Mouse (Mus musculus): ENCODE results near the gene Nfat5.
A peak's percentile ranks its signal among the peaks of the same experiment; 100 is the strongest.

The Nfat5 gene

DNA sequence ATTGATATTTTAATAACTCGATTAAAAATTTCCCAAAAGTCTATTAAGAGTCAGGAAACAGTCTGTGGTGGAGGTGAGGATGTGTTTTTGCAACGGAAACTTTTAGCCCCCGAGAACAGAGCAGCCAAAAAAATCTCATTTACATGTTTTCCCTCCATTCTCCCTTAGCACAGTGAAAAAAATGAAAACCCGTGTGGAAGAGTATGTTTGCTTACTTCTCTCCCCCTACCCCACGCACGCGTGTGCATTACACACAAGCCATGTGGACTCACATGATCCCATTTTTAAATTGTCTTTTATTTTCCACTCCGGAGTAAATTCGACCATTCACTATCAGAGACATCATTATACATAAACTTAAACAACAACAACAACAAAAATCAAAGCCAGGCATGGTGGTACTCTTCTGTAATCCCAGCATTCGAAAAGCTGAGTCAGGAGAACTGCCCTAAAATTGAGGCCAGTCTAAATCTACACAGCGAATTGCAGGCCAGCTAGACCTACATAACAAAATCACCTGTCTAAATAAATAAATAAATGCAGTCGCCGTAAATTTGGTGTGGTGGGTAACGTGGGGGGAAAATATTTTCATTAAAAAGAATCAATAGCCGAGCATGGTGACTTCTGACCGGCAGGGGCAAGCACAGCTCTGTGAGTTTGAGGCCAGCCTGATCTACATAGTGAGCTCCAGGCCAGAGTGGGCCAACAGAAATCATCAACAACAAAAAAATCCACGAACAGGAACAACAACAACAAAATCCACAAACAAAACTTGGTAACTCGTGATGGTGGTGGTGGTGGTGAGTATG is 947 bp upstream of the Nfat5 start:
- DNase-seq (ENCODE audit: low spot score in 2 of 2), result peak in 1 of 2 experiments; percentile 28

DNA sequence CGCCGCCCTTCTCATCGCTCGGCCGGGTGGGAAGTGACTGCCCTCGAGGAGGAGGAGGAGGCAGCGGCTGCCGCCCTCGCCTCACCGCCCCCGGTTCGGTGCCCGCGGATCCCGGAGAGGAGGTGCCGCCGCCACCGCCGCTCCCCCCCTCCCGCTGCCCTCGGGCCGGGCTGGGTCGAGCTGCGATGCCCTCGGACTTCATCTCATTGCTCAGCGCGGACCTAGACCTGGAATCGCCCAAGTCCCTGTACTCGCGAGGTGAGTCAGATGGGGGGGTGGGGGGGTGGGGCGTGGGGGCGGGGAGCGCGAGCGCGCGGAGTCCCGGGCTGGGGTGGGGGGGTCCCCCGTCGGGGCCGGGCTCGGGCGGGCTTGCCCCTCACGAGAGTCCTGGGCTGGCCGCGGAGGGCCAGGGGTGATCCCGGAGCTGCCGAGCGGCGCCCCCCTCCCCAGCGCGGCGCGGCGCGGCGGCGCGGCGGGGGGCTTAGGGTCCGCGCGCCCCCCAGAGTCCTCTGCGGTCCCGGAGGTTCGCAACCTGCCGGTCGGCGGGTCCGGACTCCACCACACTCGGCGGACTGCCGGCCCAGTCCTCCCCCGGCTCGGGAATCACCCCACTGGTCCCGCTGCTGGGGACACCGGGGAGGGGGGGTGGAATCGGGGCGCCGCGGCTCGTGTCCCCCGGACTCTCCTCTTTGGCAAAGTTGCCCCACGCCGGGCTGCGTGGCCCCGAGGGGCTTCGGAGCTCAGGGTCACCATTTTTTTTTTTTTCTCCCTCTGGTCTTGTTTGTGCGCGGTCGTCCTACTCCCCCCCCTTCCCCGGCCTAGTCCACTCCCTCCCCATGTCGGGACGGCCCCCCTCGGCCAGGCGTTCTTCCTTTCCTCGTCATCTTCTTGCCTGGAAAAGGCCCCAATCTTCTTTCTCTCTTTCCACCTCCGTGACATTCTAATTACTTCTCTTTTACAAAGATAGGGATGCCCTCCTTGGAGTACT is 665 bp downstream of the Nfat5 start:
- DNase-seq (ENCODE audit: low spot score in 2 of 2), result peak; percentile 42 to 77

DNA sequence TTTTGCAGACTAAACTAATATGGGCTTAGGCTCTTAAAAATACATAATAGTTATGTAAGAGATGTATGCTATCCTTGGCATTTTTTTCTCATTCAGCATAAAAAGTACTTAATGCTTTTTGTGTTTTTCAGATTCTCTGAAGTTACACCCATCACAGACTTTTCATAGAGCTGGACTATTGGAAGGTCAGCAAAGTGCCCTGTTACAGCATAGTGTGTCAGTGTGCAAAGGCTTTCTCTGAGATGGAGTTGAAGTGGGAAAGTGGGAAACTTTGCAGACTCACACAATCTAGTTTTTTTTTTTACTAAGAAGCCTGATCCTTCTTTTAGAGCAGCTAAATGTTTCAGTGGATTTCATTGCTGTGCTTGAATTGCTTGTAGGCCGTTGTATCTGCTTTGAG is 2.2 kb downstream of the Nfat5 start:
- no peak for DNase-seq (ENCODE audit: low spot score in 2 of 2)

DNA sequence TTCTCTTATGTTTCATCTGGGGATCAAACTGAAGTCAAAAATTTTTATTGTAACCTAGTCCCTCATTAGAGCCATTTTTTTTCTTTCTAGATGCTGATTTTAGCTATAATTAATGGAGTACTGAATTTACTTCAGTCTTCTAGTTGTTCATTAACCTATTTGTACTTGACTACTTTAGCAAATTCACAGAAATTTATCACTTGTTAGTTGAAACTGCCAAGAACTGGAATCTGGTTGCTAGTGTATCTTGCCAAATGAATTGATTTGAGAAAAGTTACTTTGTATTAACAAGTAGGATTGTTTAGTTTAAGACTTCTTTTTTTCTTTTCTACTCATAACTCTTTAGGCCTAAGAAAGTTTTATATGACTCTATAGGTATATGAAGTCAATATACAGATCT is 18.6 kb downstream of the Nfat5 start:
- DNase-seq (ENCODE audit: low spot score in 2 of 2), result no peak

DNA sequence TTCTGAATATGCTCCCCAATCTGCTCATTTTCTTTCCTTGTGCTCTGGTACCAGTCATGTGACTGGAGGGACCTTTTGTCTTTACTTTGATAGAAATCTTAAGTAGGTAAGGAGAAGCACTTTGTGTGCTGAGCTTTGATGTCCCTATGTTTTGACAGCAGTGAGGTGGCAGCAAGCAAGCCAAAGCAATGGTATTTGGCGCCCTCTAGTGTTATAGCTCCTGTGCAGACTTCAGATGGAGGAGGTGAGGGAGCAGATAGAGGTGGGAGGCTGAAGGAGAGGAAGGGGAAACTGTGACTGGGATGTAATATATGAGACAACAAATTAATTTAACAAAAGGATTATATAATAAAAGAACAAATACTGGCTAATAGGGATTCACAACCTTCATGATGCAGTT is 30.9 kb downstream of the Nfat5 start:
- DNase-seq (ENCODE audit: low spot score in 2 of 2), result peak; percentile 72 to 82

DNA sequence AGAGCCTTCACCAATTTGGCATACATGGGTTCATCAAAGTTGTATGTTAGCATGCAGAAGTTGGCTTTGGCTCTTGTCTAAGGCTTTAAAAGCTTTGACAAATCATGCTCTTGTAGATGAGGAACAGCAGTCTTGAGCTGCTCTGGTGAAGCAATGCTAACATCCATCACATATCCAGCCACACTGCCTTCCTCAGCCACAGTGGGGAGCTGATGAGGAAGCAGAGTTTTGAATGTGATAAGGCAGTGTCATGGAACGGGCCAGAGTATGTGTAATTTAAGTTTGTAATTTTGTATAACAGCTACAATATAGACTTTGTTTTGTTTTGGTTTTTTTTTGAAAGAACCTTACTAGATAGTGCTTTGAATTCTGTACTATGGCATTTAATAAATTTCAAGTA is 36.3 kb downstream of the Nfat5 start:
- DNase-seq (ENCODE audit: low spot score in 2 of 2), result no peak

DNA sequence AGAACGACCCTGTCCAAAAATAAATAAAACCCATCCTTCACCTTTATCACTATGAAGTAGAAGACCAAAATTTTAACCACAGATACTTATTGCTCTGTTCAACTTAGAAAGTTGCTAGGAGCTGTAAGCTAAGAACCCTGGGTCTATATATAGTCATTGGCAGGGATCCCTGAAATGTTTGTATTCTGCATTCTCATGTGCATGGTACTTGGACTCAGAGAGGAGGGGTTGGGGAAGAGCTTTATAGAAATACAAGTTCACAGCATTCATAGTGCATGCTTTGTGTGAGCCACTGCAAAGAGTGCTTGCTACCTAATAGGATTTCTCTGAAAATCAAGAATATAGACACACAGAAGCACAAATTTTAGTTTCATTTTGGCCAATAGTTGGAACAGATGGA is 43.2 kb downstream of the Nfat5 start:
- DNase-seq (ENCODE audit: low spot score in 2 of 2), result no peak

DNA sequence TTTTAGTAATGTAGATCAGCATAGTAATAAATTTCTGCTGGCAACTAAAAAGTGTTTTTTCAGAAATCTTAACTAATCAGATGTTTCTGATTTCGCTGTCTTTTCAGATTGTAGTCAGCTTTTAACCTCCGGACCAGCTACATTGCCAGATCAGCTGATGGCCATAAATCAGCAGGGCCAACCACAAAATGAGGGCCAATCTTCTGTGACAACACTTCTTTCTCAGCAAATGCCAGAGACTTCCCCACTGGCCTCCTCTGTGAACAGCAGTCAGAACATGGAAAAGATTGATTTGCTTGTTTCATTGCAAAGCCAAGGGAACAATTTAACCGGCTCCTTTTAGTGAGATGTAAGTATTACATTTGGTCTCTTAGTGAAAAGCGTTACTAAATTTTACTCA is 77.0 kb downstream of the Nfat5 start:
- no peak for DNase-seq (ENCODE audit: low spot score in 2 of 2)

DNA sequence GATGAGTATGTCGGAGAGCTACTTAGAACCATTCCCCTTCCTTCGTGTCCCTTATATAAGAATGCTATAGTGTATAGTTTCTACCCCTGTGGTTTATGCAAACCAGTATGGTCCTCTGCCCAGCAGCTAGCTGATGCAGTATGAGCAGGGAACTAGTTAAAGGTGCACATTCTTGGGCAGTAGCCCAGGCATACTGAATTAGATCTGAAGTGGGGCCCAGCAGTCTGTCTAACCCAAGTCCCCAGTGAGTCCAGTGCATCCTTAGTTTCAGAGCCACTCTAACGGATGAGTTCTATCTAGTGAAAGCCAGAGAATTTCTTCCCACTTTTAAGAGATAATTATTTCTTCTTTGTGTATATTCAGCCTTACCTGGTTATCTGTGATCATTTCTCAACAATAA is 84.1 kb downstream of the Nfat5 start:
- DNase-seq (ENCODE audit: low spot score in 2 of 2), result no peak

DNA sequence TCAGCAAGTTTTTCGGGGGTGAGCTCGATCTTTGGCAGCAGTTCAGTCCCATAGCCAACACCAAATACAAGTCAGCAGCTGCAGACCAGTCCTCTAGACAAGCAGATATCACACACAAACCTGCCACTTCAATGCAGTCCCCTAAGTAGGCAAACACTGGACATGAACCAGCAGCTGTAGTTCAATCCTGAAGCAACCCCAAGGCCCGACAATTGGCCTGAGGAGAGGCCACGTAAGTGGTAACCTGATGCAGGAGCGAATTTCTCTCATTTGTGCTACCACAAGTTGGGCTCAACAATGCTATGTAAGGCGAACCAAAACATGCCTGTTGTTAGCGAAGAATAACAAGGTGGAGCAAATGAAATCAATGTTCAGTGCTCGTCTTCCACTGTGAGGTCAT is 87.5 kb downstream of the Nfat5 start:
- DNase-seq (ENCODE audit: low spot score in 2 of 2), result no peak

DNA sequence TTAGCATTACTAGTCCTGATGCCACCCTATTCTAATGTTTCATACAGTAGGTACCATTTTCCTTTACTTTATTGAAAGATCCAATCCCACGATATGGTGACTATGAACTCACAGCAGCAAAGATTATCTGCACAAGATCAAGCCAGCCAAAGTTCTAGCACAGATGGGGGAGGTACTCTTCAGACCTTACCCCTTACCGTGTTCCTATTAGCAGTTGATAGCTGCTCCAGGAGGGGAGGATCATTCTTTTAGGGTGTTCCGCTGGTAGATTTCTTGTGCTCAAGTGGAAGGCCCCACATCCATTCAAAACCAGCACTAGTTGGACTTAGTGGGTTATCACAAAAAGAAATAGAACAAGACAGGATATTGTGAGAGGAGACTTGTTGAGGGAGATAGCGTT is 88.4 kb downstream of the Nfat5 start:
- no peak for DNase-seq (ENCODE audit: low spot score in 2 of 2)

DNA sequence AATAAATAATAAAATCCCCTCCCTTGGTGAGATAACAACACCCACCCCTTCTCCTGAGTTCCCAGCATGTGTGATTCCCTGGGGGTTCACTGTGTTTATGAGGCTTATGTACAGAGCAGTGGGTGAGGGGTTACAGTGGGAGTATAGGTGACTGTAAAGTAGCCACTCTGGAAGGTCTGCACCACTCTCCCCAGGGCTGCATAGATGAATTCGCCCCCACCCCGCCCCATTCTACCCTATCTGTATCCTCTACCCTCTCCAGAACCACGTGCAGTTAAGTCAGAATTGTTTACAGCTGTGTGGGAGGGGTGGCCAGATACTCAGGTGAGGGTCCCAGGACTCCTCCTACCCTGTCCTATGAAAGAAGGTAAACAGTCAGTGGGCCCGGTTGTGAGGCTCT is 89.6 kb downstream of the Nfat5 start:
- no peak for DNase-seq (ENCODE audit: low spot score in 2 of 2)

DNA sequence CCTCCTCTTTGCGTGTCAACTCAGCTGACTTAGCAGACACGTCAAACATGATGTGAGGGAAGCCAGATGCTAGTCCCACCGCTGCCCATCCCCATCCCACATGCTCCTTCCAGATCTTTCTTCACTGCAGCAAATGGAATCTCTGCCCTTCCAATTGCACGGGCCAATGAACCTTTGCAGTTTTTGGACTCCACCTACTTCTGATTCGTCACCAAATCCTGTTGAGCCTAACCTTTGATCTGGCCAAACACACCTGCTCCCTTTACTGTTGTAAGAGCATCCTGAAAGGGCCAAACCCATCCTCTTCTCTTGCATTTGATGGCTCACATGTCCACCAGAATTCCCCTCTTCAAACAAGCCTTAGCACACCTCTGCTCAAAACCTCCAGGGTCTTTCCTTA is 91.4 kb downstream of the Nfat5 start:
- DNase-seq (ENCODE audit: low spot score in 2 of 2), result no peak

DNA sequence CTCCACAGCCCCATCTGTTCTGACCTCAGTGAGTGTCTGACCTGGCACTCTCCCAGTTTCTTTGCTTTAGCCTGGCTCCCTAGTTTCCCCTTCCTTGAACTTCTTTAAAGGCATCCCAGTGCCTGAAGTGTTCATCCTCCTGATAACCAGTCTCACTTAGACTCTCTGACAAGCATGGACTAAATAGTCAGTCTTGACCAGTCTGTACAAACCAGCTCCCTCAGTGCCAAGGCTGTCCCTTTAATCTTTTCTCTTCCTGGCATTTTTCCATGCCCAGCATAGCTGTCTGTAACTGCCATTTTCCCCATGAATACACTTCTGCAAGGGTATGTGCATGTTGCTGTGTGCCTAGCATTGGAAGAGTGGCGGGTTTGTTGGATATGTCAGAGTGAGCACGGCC is 91.8 kb downstream of the Nfat5 start:
- DNase-seq (ENCODE audit: low spot score in 2 of 2), result no peak

DNA sequence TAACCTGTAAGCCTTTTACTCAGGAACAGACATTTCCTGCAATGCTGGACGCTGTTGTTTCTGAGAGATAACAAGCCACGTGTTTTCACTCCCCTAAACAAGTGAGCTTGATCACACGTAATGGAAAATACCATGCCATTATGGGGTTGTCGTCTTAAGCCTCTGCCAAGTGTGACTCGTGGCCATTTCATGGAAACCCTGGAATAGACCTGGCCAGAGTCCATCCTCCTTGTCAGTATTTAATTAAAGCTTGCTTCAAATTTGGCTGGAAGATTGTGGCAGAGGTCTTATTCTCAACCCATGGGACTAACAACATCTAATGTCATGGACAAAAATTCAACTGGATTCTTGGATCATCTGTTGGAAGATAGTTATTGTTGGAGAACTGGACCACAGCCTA is 92.9 kb downstream of the Nfat5 start:
- DNase-seq (ENCODE audit: low spot score in 2 of 2), result no peak

DNA sequence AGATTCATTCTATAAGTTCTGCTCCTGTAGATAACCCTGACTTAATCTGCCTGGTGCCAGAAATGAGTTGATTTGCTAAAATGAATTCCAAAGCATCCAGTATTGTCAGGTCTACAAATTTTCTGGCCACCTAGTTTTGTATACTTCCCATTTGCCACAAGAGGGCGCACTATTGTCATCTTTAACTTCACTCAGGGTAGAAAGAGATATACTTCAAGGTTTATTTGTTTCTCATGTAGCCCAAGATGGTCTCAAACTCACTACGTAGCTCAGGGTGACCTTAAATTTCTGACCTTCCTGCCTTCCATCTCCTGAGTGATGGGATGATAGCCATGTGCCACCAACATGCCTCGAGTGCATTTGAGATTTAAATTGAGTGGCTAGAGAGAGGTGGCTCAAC is 93.4 kb downstream of the Nfat5 start:
- no peak for DNase-seq (ENCODE audit: low spot score in 2 of 2)

DNA sequence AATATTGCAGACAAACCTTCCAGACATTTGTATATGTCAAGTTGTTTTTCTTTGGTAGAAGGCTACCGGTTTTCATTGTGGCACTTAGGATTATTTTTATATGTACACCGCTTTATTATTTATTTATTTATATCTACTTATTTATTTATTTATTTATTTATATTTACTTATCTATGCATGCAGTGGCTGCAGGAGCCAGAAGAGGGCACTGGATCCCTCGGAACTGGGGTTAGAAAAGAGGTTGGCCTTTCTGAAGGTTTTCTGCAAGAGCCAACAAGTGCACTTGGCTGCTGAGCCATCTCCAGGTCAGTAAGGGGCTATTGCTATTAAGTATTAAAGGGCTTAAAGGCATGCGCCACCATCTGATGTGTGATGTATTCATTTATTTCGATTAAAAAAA is 94.6 kb downstream of the Nfat5 start:
- DNase-seq (ENCODE audit: low spot score in 2 of 2), result peak in 1 of 2 experiments; percentile 28

DNA sequence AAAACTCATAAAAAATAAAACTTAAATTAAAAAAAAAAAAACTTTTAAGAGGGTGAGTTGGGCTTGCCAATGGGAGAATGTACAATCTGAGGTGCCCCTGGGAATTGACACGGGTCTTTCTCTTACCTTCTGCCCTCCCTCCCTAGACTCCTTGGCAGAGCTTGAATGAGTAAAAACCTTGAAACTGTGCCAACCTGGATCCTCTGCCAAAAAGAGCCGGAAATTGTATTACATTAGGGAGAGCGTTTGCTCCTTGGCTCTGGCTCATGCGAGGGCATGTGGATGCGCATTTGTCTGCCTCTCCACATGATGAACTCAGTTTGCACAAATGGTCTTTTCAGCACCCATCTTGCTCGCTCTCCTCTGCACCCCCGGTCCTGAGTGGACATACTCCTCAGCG is 96.3 kb downstream of the Nfat5 start:
- no peak for DNase-seq (ENCODE audit: low spot score in 2 of 2)

DNA sequence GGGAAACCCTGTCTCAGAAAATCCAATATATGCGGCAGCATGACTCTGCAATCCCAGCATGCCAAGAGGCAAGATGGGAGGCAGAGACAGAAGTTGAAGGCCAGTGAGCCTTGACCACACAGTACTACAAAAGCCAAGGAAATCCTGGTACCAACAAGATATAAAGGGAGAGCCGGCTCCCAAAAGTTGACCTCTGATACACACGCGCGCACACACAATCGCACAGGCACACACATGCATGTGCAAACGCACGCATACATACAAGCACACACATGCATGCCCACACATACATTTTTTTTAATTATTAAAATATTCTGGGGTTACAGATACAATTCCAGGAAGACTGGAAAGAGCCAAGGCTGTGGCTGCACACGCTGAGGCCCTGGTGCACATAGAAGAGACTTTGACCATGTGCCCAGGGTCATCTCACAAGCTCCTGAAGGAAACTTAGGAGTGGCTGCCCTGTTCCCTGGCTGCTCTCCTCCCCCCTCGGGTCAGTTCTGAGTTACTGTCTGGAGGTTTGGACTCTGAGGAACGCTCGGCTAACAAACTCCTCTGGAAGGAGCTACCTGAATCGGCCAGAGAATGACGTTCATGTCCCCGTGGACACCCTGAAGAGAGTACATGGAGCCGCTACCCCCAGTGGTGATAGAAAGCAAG is 97.3 kb downstream of the Nfat5 start:
- DNase-seq (ENCODE audit: low spot score in 2 of 2), result no peak

DNA sequence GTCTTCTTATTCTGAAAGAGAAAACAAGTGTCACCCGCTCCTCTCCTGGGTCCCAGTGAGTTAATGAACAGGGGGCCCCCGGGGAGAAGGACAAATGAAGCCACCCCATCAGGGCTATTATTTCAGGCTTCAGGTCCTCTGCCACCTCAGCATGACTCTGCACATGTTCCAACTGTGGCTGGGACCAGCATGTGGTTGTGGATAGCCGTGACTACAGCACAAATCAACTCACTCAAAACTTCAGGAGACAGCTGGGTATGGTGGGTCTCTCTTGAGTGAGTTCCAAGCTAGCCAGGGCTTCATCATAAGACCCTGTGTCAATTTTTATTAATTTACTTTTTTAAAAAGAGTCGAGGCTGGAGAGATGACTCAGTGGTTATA is 97.9 kb downstream of the Nfat5 start:
- no peak for DNase-seq (ENCODE audit: low spot score in 2 of 2)

DNA sequence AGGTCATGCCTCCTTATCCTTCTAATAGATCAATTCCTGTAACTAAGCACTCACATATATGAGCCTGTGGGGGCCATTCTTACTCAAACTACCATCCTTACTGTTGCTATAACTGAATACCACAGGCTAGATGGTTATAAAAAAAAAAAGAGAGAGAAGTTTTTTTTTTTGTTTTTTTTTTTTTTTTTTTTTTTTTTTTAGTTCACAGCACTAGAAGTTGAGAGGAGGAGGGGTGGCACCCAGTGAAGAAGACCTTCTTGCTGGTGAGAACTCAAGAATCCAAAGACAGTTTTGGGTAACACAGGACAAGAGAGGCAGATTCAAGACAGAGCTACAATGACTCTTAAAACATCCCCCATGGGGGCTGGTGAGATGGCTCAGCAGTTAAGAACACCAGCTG is 102.1 kb downstream of the Nfat5 start:
- DNase-seq (ENCODE audit: low spot score in 2 of 2), result no peak

DNA sequence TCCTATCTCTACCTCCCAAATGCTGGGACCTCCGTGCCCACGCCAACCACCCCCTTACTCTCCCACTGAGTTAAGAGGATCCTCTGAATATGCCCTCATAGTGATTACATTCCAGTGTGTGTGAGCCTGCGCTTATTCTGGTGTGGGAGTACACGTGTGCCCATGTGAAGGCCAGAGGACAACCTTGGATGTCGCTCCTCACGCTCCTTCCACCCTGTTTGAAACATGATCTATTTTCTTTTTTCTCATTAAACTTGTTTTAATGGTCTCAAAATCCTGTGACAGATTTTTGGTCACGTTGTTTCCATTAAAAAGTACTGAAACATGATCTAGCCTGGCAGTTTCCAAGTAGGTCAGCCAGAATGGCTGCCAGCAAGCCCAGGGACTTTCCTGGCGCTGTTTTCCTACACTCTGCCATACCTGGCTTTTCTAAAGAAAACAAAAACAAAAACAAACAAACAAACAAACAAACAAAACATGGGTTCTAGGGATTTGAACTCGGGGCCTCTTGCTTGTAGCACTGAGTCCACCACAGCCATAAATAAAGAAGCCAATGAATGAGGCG is 102.9 kb downstream of the Nfat5 start:
- no peak for DNase-seq (ENCODE audit: low spot score in 2 of 2)
